Mouse (Mus musculus): Measurements from ENCODE around the gene Atoh8.

The Atoh8 gene

GRCm38 (mm10) chr6:72230875-72231274, 4.5 kb downstream of the Atoh8 start:
- in situ Hi-C loops (cut with MboI, MseI), result loop anchor here in 1 of 2 experiments (10.0 kb wide), 1 partner anchor 46 kb away; no protein-coding TSS in a partner anchor

- in situ Hi-C loops (cut with MboI, MseI), result no loop called here
These were observed 7.6 kb downstream of the Atoh8 start for GRCm38 (mm10) chr6:72227665-72228265.

GRCm38 (mm10) chr6:72227011-72227410, 8.4 kb downstream of the Atoh8 start:
- in situ Hi-C loops (cut with MboI, MseI), result no loop called here

GRCm38 (mm10) chr6:72225686-72226085, 9.7 kb downstream of the Atoh8 start:
- in situ Hi-C loops (cut with MboI, MseI), result no loop called here

- in situ Hi-C loops (cut with MboI, MseI), result no loop called here
These were observed 11.5 kb downstream of the Atoh8 start for GRCm38 (mm10) chr6:72223892-72224291.

- in situ Hi-C loops (cut with MboI, MseI), result no loop called here
These were observed 12.5 kb downstream of the Atoh8 start for GRCm38 (mm10) chr6:72222876-72223275.

- in situ Hi-C loops (cut with MboI, MseI), result no loop called here
These were observed 13.1 kb downstream of the Atoh8 start for GRCm38 (mm10) chr6:72222271-72222724.

- in situ Hi-C loops (cut with MboI, MseI), result no loop called here
These were observed 14.1 kb downstream of the Atoh8 start for GRCm38 (mm10) chr6:72221271-72221670.

- in situ Hi-C loops (cut with MboI, MseI), result no loop called here
These were observed 15.8 kb downstream of the Atoh8 start for GRCm38 (mm10) chr6:72219549-72219948.

GRCm38 (mm10) chr6:72218281-72218680, 17.1 kb downstream of the Atoh8 start:
- in situ Hi-C loops (cut with MboI, MseI), result no loop called here

- in situ Hi-C loops (cut with MboI, MseI), result no loop called here
These were observed 18.0 kb downstream of the Atoh8 start for GRCm38 (mm10) chr6:72217415-72217784.

GRCm38 (mm10) chr6:72216681-72217414, 18.5 kb downstream of the Atoh8 start:
- in situ Hi-C loops (cut with MboI, MseI), result no loop called here

GRCm38 (mm10) chr6:72215582-72215981, 19.8 kb downstream of the Atoh8 start:
- in situ Hi-C loops (cut with MboI, MseI), result no loop called here

GRCm38 (mm10) chr6:72211360-72211759, 24.0 kb downstream of the Atoh8 start:
- in situ Hi-C loops (cut with MboI, MseI), result no loop called here

- in situ Hi-C loops (cut with MboI, MseI), result no loop called here
These were observed 24.6 kb downstream of the Atoh8 start for GRCm38 (mm10) chr6:72210823-72211222.

- in situ Hi-C loops (cut with MboI, MseI), result no loop called here
These were observed 25.6 kb downstream of the Atoh8 start for GRCm38 (mm10) chr6:72209738-72210137.

GRCm38 (mm10) chr6:72208406-72209045, 26.9 kb downstream of the Atoh8 start:
- in situ Hi-C loops (cut with MboI, MseI), result no loop called here

- in situ Hi-C loops (cut with MboI, MseI), result no loop called here
These were observed 29.4 kb downstream of the Atoh8 start for GRCm38 (mm10) chr6:72206021-72206420.

- in situ Hi-C loops (cut with MboI, MseI), result loop anchor here in 1 of 2 experiments (5.0 kb wide), 1 partner anchor 477 kb away; no protein-coding TSS in a partner anchor
These were observed 30.5 kb downstream of the Atoh8 start for GRCm38 (mm10) chr6:72204858-72205257.

GRCm38 (mm10) chr6:72203279-72203678, 32.1 kb downstream of the Atoh8 start:
- in situ Hi-C loops (cut with MboI, MseI), result loop anchor here in 1 of 2 experiments (5.0 kb wide), 1 partner anchor 479 kb away; no protein-coding TSS in a partner anchor

GRCm38 (mm10) chr6:72202732-72203131, 32.6 kb downstream of the Atoh8 start:
- in situ Hi-C loops (cut with MboI, MseI), result loop anchor here in 1 of 2 experiments (5.0 kb wide), 1 partner anchor 480 kb away; no protein-coding TSS in a partner anchor

GRCm38 (mm10) chr6:72200595-72201256, 34.7 kb downstream of the Atoh8 start:
- in situ Hi-C loops (cut with MboI, MseI), result loop anchor here in 1 of 2 experiments (5.0 kb wide), 1 partner anchor 482 kb away; no protein-coding TSS in a partner anchor

Measured in T-helper 17 cell (primary cell).